Mouse (Mus musculus) kidney, adult 2 months (tissue): ENCODE results near the gene Camkk2. TPM values are rescaled to one million over a fixed set of nuclear protein-coding genes. Genes with fewer than 3 reads are reported as not detected.
A peak's percentile ranks its signal among the peaks of the same experiment; 100 is the strongest.

Experiments used
- DNase-seq: peaks from one replicate; pipeline ENCODE4 v3.0.0; 2021
- H3K27ac ChIP-seq: fragments of 200-500 bp; 2 replicates; pipeline ENCODE4 v1.5.1; 2012; ENCODE audit warnings: low read depth, low read length, control low read depth, inconsistent platforms; ENCODE audit not compliant: insufficient read depth
- H3K27me3 ChIP-seq: fragments of 200-500 bp; replicated peaks from 2 replicates; pipeline ENCODE4 v1.6.1; 2012; ENCODE audit warnings: mild to moderate bottlenecking, moderate library complexity, low read length, inconsistent platforms; ENCODE audit not compliant: control insufficient read depth, insufficient read depth
- H3K36me3 ChIP-seq: fragments of 200-500 bp; 2 replicates; pipeline ENCODE4 v1.6.1; 2012; ENCODE audit warnings: mild to moderate bottlenecking, moderate library complexity, low read length, inconsistent platforms; ENCODE audit not compliant: control insufficient read depth, insufficient read depth
- H3K4me1 ChIP-seq: fragments of 200-500 bp; 2 replicates; pipeline ENCODE4 v1.6.1; 2011; ENCODE audit warnings: low read length; ENCODE audit not compliant: control insufficient read depth, insufficient read depth
- H3K4me3 ChIP-seq: fragments of 200-500 bp; 2 replicates; pipeline ENCODE4 v1.5.1; 2011; ENCODE audit warnings: mild to moderate bottlenecking, low read depth, low read length, control low read depth; ENCODE audit not compliant: insufficient read depth
- CTCF ChIP-seq: fragments of 200-500 bp; conservative IDR thresholded peaks from 2 replicates; pipeline ENCODE4 v1.5.1; 2011; ENCODE audit warnings: low read depth, mild to moderate bottlenecking, control low read depth, low read length, moderate library complexity, mixed read lengths; ENCODE audit not compliant: insufficient read depth, insufficient read length
- POLR2A ChIP-seq: fragments of 200-500 bp; IDR thresholded peaks from one replicate; pipeline ENCODE4 v1.6.1; 2011; ENCODE audit warnings: low read depth, low read length, control low read depth
- WGBS: fragments of 180-500 bp; shearing (Covaris S2); methylation state at CpG from one replicate; pipeline ENCODE4 v1.1.7; 2018; 5-methylcytosine and 5-hydroxymethylcytosine counted together
- polyA plus RNA-seq: library from polyadenylated mRNA; depleted of rRNA; stranded (reverse); fragments of >200 nt; gene quantifications from 2 replicates; pipeline ENCODE4 v1.2.3, GENCODE M21; 2012

The Camkk2 gene
- polyA plus RNA-seq, 1 experiment, result 17.7 TPM

DNA sequence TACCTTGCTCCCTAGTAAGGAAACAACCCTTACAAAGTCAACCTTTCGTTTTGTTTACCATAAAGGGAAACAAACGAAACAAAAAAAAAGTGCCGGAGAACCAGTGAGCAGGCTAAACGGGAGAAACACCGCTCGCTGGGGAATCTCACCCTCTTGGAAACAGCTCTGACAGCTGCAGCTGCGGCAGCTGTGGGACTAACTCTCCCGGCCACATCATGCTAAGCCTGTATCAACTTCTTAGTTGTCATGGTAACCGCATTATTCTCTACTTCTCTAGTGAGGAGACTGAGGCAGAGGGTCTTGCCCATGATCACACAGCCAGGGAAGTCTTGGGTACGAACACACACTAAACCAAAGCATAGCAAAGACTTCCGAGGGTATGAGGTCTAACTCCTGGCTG, 5.5 kb downstream of the Camkk2 start:
- 89% methylated on average over 11 of the region's 11 CpGs for WGBS
- TF ChIP-seq POLR2A (no peak), CTCF (no peak)
- no peaks in the 10 kb centered on the region for H3K36me3 ChIP-seq
- no peak for DNase-seq
- H3K27me3 ChIP-seq, result no peaks in the 10 kb centered on the region
- peaks cover 5% of the 10 kb centered on the region for H3K4me1 ChIP-seq
- no peak overlapping the region for H3K27ac ChIP-seq
- no peak overlapping the region for H3K4me3 ChIP-seq

DNA sequence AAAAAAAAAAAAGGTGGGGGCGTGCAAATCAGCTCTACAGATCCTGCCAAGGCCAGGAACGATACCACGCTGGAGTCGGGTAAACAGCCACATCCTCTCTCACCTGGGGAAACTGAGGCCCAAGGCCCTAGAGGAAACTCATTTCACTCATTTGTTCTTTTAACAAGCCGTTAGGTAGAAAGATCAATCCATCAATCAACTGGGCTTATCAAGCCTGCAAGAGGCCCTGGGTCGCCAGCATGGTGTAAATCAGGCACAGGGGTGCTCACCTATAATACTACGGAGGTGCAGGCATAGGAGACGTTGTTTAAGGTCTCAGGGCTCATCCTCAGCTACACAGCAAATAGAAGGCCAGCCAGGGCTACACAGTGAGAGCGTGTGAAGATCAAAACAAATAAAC, 7.8 kb downstream of the Camkk2 start:
- TF ChIP-seq CTCF (no peak), POLR2A (no peak)
- peak overlapping the region; percentile 62; the same call in 1 of the 2 replicates for H3K27ac ChIP-seq
- no peaks in the 10 kb centered on the region for H3K36me3 ChIP-seq
- no peak for DNase-seq
- no peak overlapping the region for H3K4me3 ChIP-seq
- WGBS, result 73% methylated on average over 9 of the region's 9 CpGs
- H3K27me3 ChIP-seq, result no peaks in the 10 kb centered on the region
- H3K4me1 ChIP-seq, result peaks cover 5% of the 10 kb centered on the region

DNA sequence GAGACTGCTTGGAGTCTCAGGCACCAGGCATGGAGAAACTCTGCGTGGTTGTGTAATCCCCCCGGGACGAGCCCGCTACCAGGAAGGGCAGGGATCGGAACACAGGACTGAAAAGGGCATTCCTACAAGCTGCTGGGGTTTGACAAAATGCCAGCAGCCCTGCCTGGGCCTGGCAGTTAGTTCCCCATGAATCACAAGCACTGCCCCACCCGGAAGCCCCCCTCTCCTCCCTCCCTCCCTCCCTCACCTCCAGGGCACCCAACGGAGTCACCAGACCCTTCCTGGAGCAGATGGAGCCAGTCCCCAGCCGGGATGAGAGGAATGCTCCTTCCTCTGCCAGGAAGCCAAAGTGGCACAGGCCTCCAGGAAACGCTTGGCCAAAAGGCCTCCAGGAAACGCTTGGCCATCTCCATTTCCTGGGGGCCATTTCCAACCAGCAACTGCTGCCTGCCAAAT, 8.4 kb downstream of the Camkk2 start:
- peak overlapping the region; percentile 96 for H3K27ac ChIP-seq
- H3K27me3 ChIP-seq, result no peaks in the 10 kb centered on the region
- peaks cover 5% of the 10 kb centered on the region for H3K4me1 ChIP-seq
- TF ChIP-seq POLR2A, result no peak
- no peak for TF ChIP-seq CTCF
- peak; percentile 89 for DNase-seq
- 29% methylated on average over 10 of the region's 10 CpGs for WGBS
- no peaks in the 10 kb centered on the region for H3K36me3 ChIP-seq
- no peak overlapping the region for H3K4me3 ChIP-seq

DNA sequence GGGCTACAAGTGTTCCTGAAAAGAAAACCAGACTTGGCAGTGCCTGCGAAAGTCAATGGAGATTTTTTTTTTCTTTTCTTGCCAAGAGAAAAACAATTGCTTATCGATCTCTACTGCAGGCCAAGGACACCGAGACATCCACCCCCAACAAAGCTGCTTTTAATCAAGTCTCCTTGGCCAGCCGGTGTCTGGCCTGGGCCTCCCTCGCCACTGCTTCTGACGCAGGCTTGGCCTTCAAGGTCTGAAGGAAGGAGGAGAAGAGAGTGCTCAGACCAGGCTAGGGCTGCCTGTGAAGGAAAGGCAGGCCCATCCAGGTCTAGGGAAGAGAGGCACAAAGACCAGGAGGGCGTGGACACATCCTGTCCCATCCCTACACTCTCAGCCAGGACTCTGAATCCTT, 8.9 kb downstream of the Camkk2 start:
- 51% methylated on average over 7 of the region's 7 CpGs for WGBS
- Histone ChIP-seq H3K27ac (peak overlapping the region; percentile 96), H3K4me1 (peaks cover 5% of the 10 kb centered on the region), H3K4me3 (no peak overlapping the region), H3K36me3 (no peaks in the 10 kb centered on the region), H3K27me3 (no peaks in the 10 kb centered on the region)
- TF ChIP-seq CTCF, result no peak
- DNase-seq, result no peak

DNA sequence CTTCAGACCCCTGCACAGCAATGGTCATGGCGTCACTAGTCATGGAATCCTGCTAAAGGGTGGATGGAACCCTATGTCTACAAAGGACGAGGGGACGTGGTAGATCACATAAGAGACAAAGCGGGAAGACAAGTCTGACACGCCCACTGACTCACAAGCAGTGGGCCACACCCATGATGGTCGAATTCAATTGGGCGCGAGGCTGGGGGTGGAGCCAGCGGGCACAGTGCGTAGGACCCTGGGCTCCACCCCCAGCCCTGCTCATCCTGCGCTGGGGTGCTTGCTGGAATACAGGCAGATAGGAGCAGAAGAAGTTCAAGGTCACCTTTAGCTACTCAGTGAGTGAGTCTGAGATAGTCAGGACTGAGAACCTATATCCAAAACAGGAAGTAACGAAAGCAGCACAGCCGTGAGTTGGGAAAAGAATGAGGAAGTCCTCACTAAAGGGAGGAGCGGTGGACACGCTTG, 10.1 kb downstream of the Camkk2 start:
- Histone ChIP-seq H3K4me1 (peaks cover 5% of the 10 kb centered on the region), H3K36me3 (no peaks in the 10 kb centered on the region), H3K4me3 (no peak overlapping the region), H3K27me3 (no peaks in the 10 kb centered on the region), H3K27ac (peak overlapping the region; percentile 1; the same call in 1 of the 2 replicates)
- 84% methylated on average over 15 of the region's 15 CpGs for WGBS
- no peak for DNase-seq
- TF ChIP-seq CTCF (no peak), POLR2A (no peak)

DNA sequence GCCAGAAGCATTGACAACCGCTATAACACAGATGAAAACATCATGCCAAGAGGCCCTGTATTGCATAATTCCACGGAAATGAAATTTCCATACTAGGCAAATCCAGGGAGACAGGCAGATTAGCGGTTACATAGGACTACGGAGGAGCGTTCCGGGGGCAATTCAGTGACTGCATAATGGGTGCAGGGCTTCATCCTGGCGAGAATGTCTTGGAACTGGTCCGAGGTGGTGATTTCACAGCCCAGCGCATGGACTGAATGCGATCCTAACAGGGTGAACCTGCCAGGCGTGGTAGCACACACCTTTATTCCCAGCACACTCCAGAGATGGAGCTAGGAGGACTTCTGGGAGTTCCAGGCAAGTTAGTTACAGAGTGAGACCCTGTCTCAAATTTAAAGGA, 11.9 kb downstream of the Camkk2 start:
- no peaks in the 10 kb centered on the region for H3K27me3 ChIP-seq
- TF ChIP-seq POLR2A (no peak), CTCF (no peak)
- 78% methylated on average over 11 of the region's 11 CpGs for WGBS
- H3K36me3 ChIP-seq, result no peaks in the 10 kb centered on the region
- peak; percentile 21 for DNase-seq
- no peak overlapping the region for H3K4me3 ChIP-seq
- H3K4me1 ChIP-seq, result peaks cover 5% of the 10 kb centered on the region
- H3K27ac ChIP-seq, result no peak overlapping the region

DNA sequence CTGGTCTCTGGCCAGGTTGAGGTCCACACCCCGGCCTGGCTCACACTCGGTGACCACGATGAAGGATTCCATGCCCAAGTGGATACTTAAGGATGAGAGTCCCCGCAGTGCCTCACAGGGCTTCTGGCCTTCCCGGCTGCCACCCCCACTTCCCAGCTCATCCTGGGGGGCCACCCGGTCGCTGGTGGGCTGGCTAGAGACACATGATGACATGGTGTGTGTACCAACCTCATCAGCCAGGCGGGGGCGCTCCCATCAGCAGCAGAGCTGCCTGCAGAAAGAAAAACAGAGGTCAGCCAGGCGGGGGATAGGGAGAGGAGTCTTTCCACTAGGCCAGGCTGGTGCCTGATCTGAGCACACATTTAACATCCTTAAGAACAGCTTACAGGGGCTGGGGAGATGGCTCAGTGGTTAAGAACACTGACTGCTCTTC, 15.2 kb downstream of the Camkk2 start:
- H3K4me3 ChIP-seq, result peak overlapping the region; percentile 25; the same call in 1 of the 2 replicates
- peak; percentile 36 for DNase-seq
- H3K27ac ChIP-seq, result peak overlapping the region; percentile 66; the same call in 1 of the 2 replicates
- WGBS, result 65% methylated on average over 10 of the region's 10 CpGs
- no peaks in the 10 kb centered on the region for H3K36me3 ChIP-seq
- no peaks in the 10 kb centered on the region for H3K4me1 ChIP-seq
- no peak for TF ChIP-seq POLR2A
- peak; percentile 39 for TF ChIP-seq CTCF
- H3K27me3 ChIP-seq, result no peaks in the 10 kb centered on the region
